Mouse (Mus musculus) neural tube, embryonic 11.5 days (tissue): ENCODE data around the gene Ift43. TPM values are rescaled to one million over a fixed set of nuclear protein-coding genes. Genes with fewer than 3 reads are reported as not detected.

Source experiments
- ATAC-seq: fragments of 200-750 bp; cut with Nextera tagmentation; 2 replicates; pipeline ENCODE4 v1.8.0; 2017; ENCODE audit warnings: moderate number of reproducible peaks, mild to moderate bottlenecking, moderate TSS enrichment, moderate library complexity; ENCODE audit not compliant: insufficient read depth, low FRiP score, low TSS enrichment
- DNase-seq: peaks from one replicate; pipeline ENCODE4 v3.0.0-alpha.2; 2015; ENCODE audit warnings: low spot score
- H3K27ac ChIP-seq: fragments of 300-500 bp; sonication (generic); 2 replicates; pipeline ENCODE4 v1.5.1; 2014; ENCODE audit warnings: low read depth, mild to moderate bottlenecking, low read length
- H3K27me3 ChIP-seq: fragments of 300-500 bp; sonication (generic); 2 replicates; pipeline ENCODE4 v1.6.1; 2014; ENCODE audit warnings: mild to moderate bottlenecking, low read length, mixed read lengths; ENCODE audit not compliant: control insufficient read depth, insufficient read depth
- H3K36me3 ChIP-seq: fragments of 300-500 bp; sonication (generic); 2 replicates; pipeline ENCODE4 v1.6.1; 2014; ENCODE audit warnings: mild to moderate bottlenecking, low read length, moderate library complexity, mixed read lengths; ENCODE audit not compliant: control insufficient read depth, insufficient read depth
- H3K4me1 ChIP-seq: fragments of 300-500 bp; sonication (generic); 2 replicates; pipeline ENCODE4 v1.6.1; 2014; ENCODE audit warnings: low read length, mixed read lengths; ENCODE audit not compliant: control insufficient read depth, insufficient read depth
- H3K4me2 ChIP-seq: fragments of 300-500 bp; sonication (generic); 2 replicates; pipeline ENCODE4 v1.6.1; 2014; ENCODE audit warnings: low read depth, mild to moderate bottlenecking, moderate library complexity
- H3K4me3 ChIP-seq: fragments of 300-500 bp; sonication (generic); 2 replicates; pipeline ENCODE4 v1.5.1; 2014; ENCODE audit warnings: low read depth, low read length
- H3K9ac ChIP-seq: fragments of 300-500 bp; sonication (generic); 2 replicates; pipeline ENCODE4 v1.6.1; 2014; ENCODE audit warnings: mild to moderate bottlenecking, low read length
- H3K9me3 ChIP-seq: fragments of 300-500 bp; sonication (generic); 2 replicates; pipeline ENCODE4 v1.6.1; 2016; ENCODE audit warnings: low read length; ENCODE audit not compliant: control insufficient read depth
- WGBS: fragments of 180-500 bp; shearing (Covaris S2); extraction: QIAGEN DNeasy Blood & Tissue Kit; methylation state at CpG from one replicate; pipeline ENCODE4 v1.1.7; 2014; 5-methylcytosine and 5-hydroxymethylcytosine counted together
- polyA plus RNA-seq: library from polyadenylated mRNA; unstranded; fragments of >200 nt; fragmentation: Nextera tagmentation; extraction: Ambion mirVana; gene quantifications from 2 replicates; pipeline ENCODE4 v1.2.1, GENCODE M21; 2014

The Ift43 gene
- polyA plus RNA-seq, 1 experiment from 2014 or later, result 88.1 TPM

- Histone ChIP-seq H3K9me3 (no peaks in the 10 kb centered on the region), H3K9ac (no peak overlapping the region), H3K27me3 (no peaks in the 10 kb centered on the region), H3K4me1 (0 out of 2 replicates have a peak, but pooled peaks cover 3% of the 10 kb centered on the region), H3K27ac (no peak overlapping the region), H3K4me3 (no peak overlapping the region), H3K36me3 (no peaks in the 10 kb centered on the region), H3K4me2 (no peak overlapping the region)
- ATAC-seq (no peak), DNase-seq (no peak)
- WGBS, result 26% methylated on average over 19 of the region's 19 CpGs
Observed at GRCm38 (mm10) chr12:86189601-86190323, 107.4 kb downstream of the Ift43 start.

GRCm38 (mm10) chr12:86192036-86192449 lies 109.7 kb downstream of the Ift43 start:
- 51% methylated on average over 15 of the region's 15 CpGs for WGBS

GRCm38 (mm10) chr12:86196944-86197343 lies 114.6 kb downstream of the Ift43 start:
- Histone ChIP-seq H3K4me3 (no peak overlapping the region), H3K9me3 (no peaks in the 10 kb centered on the region), H3K9ac (no peak overlapping the region), H3K27me3 (no peaks in the 10 kb centered on the region), H3K27ac (no peak overlapping the region), H3K4me1 (0 out of 2 replicates have a peak, but pooled peaks cover 3% of the 10 kb centered on the region), H3K36me3 (no peaks in the 10 kb centered on the region), H3K4me2 (no peak overlapping the region)
- ATAC-seq (no peak), DNase-seq (no peak)
- 93% methylated on average over 7 of the region's 7 CpGs for WGBS

More at GRCm38 (mm10) chr12:86192036-86192449, 109.7 kb downstream of the Ift43 start:
- ATAC-seq (no peak), DNase-seq (peak; percentile 62)
- no peaks in the 10 kb centered on the region for H3K9me3 ChIP-seq
- H3K36me3 ChIP-seq, result no peaks in the 10 kb centered on the region
- no peaks in the 10 kb centered on the region for H3K27me3 ChIP-seq
- no peak overlapping the region for H3K4me3 ChIP-seq
- H3K9ac ChIP-seq, result no peak overlapping the region
- H3K4me1 ChIP-seq, result 0 out of 2 replicates have a peak, but pooled peaks cover 3% of the 10 kb centered on the region
- H3K4me2 ChIP-seq, result no peak overlapping the region
- H3K27ac ChIP-seq, result no peak overlapping the region

- ATAC-seq (peak; percentile 85), DNase-seq (peak; percentile 50)
- Histone ChIP-seq H3K36me3 (no peaks in the 10 kb centered on the region), H3K9ac (no peak overlapping the region), H3K27me3 (no peaks in the 10 kb centered on the region), H3K4me3 (no peak overlapping the region), H3K4me2 (no peak overlapping the region), H3K4me1 (peaks cover 7% of the 10 kb centered on the region; the same call in 1 of the 2 replicates), H3K27ac (no peak overlapping the region), H3K9me3 (no peaks in the 10 kb centered on the region)
- WGBS, result 21% methylated on average over 8 of the region's 8 CpGs
Observed at GRCm38 (mm10) chr12:86203443-86204057, 121.2 kb downstream of the Ift43 start.

- no peak; the same call in 1 of the 2 replicates for ATAC-seq
Observed at GRCm38 (mm10) chr12:86211099-86211520, 128.8 kb downstream of the Ift43 start.

More at GRCm38 (mm10) chr12:86211099-86211520, 128.8 kb downstream of the Ift43 start:
- Histone ChIP-seq H3K4me3 (no peak overlapping the region), H3K27ac (no peak overlapping the region), H3K9ac (no peak overlapping the region), H3K9me3 (no peaks in the 10 kb centered on the region), H3K4me1 (0 out of 2 replicates have a peak, but pooled peaks cover 3% of the 10 kb centered on the region), H3K36me3 (no peaks in the 10 kb centered on the region), H3K27me3 (peaks cover 46% of the 10 kb centered on the region), H3K4me2 (no peak overlapping the region)
- whole genome bisulfite sequencing, result 2% methylated on average over 19 of the region's 19 CpGs
- no peak for DNase-seq

Other genes starting within 250 kb of the Ift43 start
- 10.1 and 11.6 TPM in 2 replicates for gene Tgfb3, start 3.5 kb upstream of the Ift43 start, polyA plus RNA-seq
- gene Gpatch2l, start 159.3 kb downstream of the Ift43 start, polyA plus RNA-seq, result 18.2 and 21.9 TPM in 2 replicates